ENCODE assay signal across 17 mouse cellular contexts in the genomic region with DNA sequence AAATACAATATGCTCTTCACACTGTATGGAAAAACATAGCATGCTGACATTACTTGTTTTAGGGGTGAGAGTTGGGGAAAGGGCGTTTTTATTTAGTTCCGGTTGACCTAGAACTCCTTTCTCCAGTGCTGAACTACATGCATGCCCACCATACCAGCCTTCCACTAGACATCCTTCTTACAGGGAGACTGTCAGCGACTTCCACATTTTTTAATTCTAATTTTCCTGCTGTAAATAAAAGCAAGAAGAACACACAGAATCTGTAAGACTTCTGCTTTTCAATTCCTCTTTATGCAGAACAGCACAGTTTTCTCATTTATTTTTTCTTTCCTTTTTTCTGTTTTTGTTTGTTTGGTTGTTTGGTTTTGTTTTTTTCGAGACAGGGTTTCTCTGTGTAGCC.
"Had no signal": no experiment of that assay in that cellular context is flagged by ENCODE, and none has a peak within 500 bp of the region (broad histone marks: within the 10 kb centered on the region; RNA-seq: fewer than 3 reads in every experiment).

No protein-coding gene starts in this region.

- H3K4me3 ChIP-seq: lung, embryonic 15.5 days; midbrain, embryonic 10.5 days; midbrain, embryonic 12.5 days; neural tube, embryonic 12.5 days; stomach, embryonic 15.5 days had no signal

- H3K27ac ChIP-seq: lung, embryonic 15.5 days; midbrain, embryonic 10.5 days; midbrain, embryonic 12.5 days; neural tube, embryonic 12.5 days; stomach, embryonic 15.5 days; stomach, postnatal 0 days had no signal

- H3K36me3 ChIP-seq: lung, embryonic 15.5 days; midbrain, embryonic 10.5 days; midbrain, embryonic 12.5 days; neural tube, embryonic 12.5 days; stomach, embryonic 15.5 days had no signal

- DNase-seq: liver, postnatal 0 days; lung, adult 2 months; lung, postnatal 14 days; lung, postnatal 36 days; midbrain, embryonic 14.5 days; right cerebral cortex, postnatal 14 days; thymus, adult 2 months; thymus, postnatal 25 days; thymus, postnatal 4 days had no signal

- H3K4me1 ChIP-seq: lung, embryonic 15.5 days; neural tube, embryonic 12.5 days; stomach, embryonic 15.5 days had no signal

- ATAC-seq: liver, postnatal 0 days; lung, postnatal 0 days; midbrain, embryonic 16.5 days had no signal
